Mouse (Mus musculus) midbrain, embryonic 15.5 days (tissue): Measurements from ENCODE around the gene Magi1. TPM values are rescaled to one million over a fixed set of nuclear protein-coding genes. Genes with fewer than 3 reads are reported as not detected.

Experiments used
- ATAC-seq: fragments of 200-750 bp; cut with Nextera tagmentation; replicated peaks from 2 replicates; pipeline ENCODE4 v1.8.0; 2017; ENCODE audit warnings: moderate TSS enrichment
- H3K27ac ChIP-seq: fragments of 300-500 bp; sonication (generic); 2 replicates; pipeline ENCODE4 v1.5.1; 2015; ENCODE audit warnings: mild to moderate bottlenecking, inconsistent platforms
- H3K27me3 ChIP-seq: fragments of 300-500 bp; sonication (generic); replicated peaks from 2 replicates; pipeline ENCODE4 v1.6.1; 2015; ENCODE audit warnings: inconsistent platforms
- H3K36me3 ChIP-seq: fragments of 300-500 bp; sonication (generic); replicated peaks from 2 replicates; pipeline ENCODE4 v1.6.1; 2015; ENCODE audit warnings: inconsistent platforms
- H3K4me1 ChIP-seq: fragments of 300-500 bp; sonication (generic); 2 replicates; pipeline ENCODE4 v1.6.1; 2015; ENCODE audit warnings: inconsistent platforms
- H3K4me2 ChIP-seq: fragments of 300-500 bp; sonication (generic); 2 replicates; pipeline ENCODE4 v1.6.1; 2015; ENCODE audit warnings: inconsistent platforms, mild to moderate bottlenecking, moderate library complexity
- H3K4me3 ChIP-seq: fragments of 300-500 bp; sonication (generic); 2 replicates; pipeline ENCODE4 v1.5.1; 2015; ENCODE audit warnings: mild to moderate bottlenecking, inconsistent platforms
- H3K9ac ChIP-seq: fragments of 300-500 bp; sonication (generic); 2 replicates; pipeline ENCODE4 v1.6.1; 2015; ENCODE audit warnings: mild to moderate bottlenecking, inconsistent platforms
- H3K9me3 ChIP-seq: fragments of 300-500 bp; sonication (generic); 2 replicates; pipeline ENCODE4 v1.6.1; 2016; ENCODE audit warnings: inconsistent platforms
- WGBS: fragments of 180-500 bp; shearing (Covaris S2); methylation state at CpG from one replicate; pipeline ENCODE4 v1.1.7; 2015; ENCODE audit warnings: mixed read lengths; 5-methylcytosine and 5-hydroxymethylcytosine counted together
- polyA plus RNA-seq: library from polyadenylated mRNA; unstranded; fragments of >200 nt; fragmentation: Nextera tagmentation; extraction: Ambion mirVana; gene quantifications from 2 replicates; pipeline ENCODE4 v1.2.1, GENCODE M21; 2015

Gene Magi1
- polyA plus RNA-seq, 1 experiment from 2014 or later, result 38.2 TPM

DNA sequence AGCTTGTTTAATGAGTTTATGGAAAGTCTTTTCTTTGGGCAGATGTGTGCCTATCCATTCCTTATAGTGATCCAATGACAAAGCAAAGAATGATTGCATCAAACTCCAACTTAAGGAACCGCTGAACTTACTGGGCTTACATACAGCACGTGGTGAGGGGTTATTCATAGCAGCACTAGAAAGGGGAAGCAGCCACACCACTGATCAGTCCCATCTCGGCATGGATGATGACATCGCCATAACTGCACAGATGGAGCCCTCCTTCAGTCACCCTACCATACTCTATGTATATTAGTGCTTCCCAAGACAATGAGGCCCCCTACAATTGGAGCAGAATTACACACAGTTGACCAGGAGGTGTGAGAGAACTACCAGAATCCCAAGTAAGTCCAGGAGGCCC is 238.5 kb downstream of the Magi1 start:
- ATAC-seq, result no peak
- 0 out of 2 replicates have a peak, but pooled peaks cover 5% of the 10 kb centered on the region for H3K4me1 ChIP-seq
- no peak overlapping the region for H3K4me3 ChIP-seq
- no peaks in the 10 kb centered on the region for H3K9me3 ChIP-seq
- H3K9ac ChIP-seq, result no peak overlapping the region
- no peaks in the 10 kb centered on the region for H3K27me3 ChIP-seq
- no peaks in the 10 kb centered on the region for H3K36me3 ChIP-seq
- H3K4me2 ChIP-seq, result no peak overlapping the region
- no peak overlapping the region for H3K27ac ChIP-seq
- 94% methylated on average over 4 of the region's 4 CpGs for WGBS

DNA sequence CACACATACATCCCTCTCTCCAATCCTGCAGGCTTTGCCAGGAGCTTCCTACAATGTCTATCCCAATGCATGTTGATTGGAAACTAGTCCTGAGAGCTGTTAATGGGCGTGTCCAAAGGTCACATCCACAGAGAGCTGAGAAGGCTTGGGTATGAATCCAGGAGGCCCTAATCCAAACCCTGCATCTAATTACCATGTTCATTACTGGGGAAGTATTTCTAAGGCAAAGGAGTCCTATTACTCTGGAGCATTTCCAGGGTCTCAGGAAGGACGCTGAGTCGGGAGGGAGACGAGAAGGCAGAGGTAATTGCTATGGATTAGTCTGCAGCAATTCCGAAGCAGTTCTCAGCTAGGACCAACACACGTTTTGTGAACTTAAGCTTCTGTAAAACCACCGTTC is 240.3 kb downstream of the Magi1 start:
- Histone ChIP-seq H3K4me1 (0 out of 2 replicates have a peak, but pooled peaks cover 5% of the 10 kb centered on the region), H3K9ac (no peak overlapping the region), H3K9me3 (no peaks in the 10 kb centered on the region), H3K4me2 (no peak overlapping the region), H3K27ac (no peak overlapping the region), H3K4me3 (no peak overlapping the region), H3K36me3 (no peaks in the 10 kb centered on the region), H3K27me3 (no peaks in the 10 kb centered on the region)
- ATAC-seq, result no peak
- 45% methylated on average over 7 of the region's 7 CpGs for WGBS

DNA sequence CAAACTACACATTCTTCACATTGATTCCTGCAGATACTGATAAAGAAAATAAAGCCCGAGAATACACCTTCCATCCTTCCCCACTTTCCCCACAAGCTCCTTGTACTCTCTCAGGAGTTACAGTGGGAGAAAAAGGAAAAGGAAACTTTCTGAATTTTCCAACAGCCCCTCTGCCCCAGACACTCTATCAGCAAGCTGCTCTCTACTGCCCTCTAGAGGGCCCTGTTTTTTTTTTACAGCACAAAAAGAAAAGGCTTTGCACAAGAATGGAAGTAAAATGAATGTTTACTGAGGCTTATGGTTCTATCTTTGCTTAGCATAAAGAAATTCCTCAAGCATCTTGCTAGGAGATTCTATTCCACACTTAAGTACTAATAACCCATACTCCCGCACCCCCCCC is 243.6 kb downstream of the Magi1 start:
- no peak overlapping the region for H3K9ac ChIP-seq
- H3K27ac ChIP-seq, result no peak overlapping the region
- H3K4me2 ChIP-seq, result no peak overlapping the region
- H3K9me3 ChIP-seq, result no peaks in the 10 kb centered on the region
- WGBS, result 68% methylated on average over 2 of the region's 2 CpGs
- no peak overlapping the region for H3K4me3 ChIP-seq
- no peaks in the 10 kb centered on the region for H3K27me3 ChIP-seq
- 0 out of 2 replicates have a peak, but pooled peaks cover 5% of the 10 kb centered on the region for H3K4me1 ChIP-seq
- ATAC-seq, result no peak
- H3K36me3 ChIP-seq, result no peaks in the 10 kb centered on the region

DNA sequence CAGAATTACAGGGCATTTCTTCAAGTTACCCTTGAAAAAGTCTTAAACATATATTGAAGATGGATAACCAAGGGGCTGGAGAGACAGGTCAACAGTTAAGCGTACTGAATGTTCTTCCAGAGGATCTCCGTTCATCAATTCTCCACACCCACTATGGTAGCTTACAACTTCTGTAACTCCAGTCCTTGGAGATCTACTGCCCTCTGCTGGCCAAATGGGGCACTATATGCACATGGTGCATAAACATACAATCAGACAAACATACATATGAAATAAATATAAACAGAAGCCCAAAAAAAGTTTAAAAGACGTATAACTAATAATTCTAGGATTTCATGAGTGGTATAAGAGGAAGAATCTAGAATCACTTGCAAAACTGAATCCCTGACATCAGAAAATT is 244.8 kb downstream of the Magi1 start:
- no peaks in the 10 kb centered on the region for H3K27me3 ChIP-seq
- WGBS, result 99% methylated on average over 3 of the region's 3 CpGs
- no peak overlapping the region for H3K9ac ChIP-seq
- no peak overlapping the region for H3K4me3 ChIP-seq
- H3K4me2 ChIP-seq, result no peak overlapping the region
- no peaks in the 10 kb centered on the region for H3K9me3 ChIP-seq
- H3K36me3 ChIP-seq, result no peaks in the 10 kb centered on the region
- H3K27ac ChIP-seq, result no peak overlapping the region
- no peak for ATAC-seq
- 0 out of 2 replicates have a peak, but pooled peaks cover 5% of the 10 kb centered on the region for H3K4me1 ChIP-seq

DNA sequence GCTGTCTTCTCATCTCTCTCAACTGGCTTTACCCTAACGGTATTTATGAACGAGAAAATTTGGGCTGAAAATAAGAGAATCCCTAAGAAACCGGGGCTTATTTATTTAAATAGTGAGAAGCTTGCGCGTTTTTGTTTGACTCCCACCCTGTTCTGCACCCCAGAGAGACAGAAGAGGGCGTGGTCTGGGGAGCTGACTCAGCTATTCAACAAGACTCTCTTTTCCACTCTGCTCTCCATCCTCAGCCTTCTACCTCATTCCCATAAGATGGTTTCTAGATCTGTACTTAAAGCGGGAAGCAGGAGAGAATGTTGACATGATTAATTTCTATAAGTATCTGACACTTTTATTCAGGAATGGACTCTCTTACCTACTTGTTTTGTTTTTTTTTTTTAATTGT is 247.2 kb downstream of the Magi1 start:
- Histone ChIP-seq H3K36me3 (no peaks in the 10 kb centered on the region), H3K4me3 (no peak overlapping the region), H3K27me3 (no peaks in the 10 kb centered on the region), H3K4me1 (no peaks in the 10 kb centered on the region), H3K9ac (no peak overlapping the region), H3K27ac (no peak overlapping the region), H3K9me3 (no peaks in the 10 kb centered on the region), H3K4me2 (no peak overlapping the region)
- no peak for ATAC-seq
- 72% methylated on average over 7 of the region's 7 CpGs for WGBS

DNA sequence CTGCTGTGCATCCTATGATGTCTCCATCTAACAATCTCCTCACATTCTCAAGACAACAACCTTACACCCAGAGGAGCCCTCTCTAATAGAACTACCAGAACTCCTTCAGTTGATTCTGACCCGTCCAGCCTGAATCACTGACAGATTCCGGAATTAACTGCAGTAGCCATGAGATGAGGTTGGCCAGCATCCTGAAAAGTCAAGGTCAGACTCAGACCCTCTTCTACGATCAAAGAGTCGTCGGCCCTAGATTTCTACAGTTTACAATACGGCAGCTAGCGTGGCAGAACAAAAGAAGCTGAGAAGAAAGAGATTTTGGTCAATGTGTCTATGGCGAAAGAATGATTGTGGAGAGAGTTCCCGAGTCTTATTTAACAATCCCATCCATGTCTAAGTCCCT is 257.4 kb downstream of the Magi1 start:
- H3K27ac ChIP-seq, result no peak overlapping the region
- H3K27me3 ChIP-seq, result no peaks in the 10 kb centered on the region
- no peaks in the 10 kb centered on the region for H3K36me3 ChIP-seq
- ATAC-seq, result no peak
- H3K4me2 ChIP-seq, result no peak overlapping the region
- H3K9me3 ChIP-seq, result no peaks in the 10 kb centered on the region
- peaks cover 14% of the 10 kb centered on the region for H3K4me1 ChIP-seq
- 78% methylated on average over 9 of the region's 9 CpGs for WGBS
- no peak overlapping the region for H3K4me3 ChIP-seq
- H3K9ac ChIP-seq, result no peak overlapping the region

DNA sequence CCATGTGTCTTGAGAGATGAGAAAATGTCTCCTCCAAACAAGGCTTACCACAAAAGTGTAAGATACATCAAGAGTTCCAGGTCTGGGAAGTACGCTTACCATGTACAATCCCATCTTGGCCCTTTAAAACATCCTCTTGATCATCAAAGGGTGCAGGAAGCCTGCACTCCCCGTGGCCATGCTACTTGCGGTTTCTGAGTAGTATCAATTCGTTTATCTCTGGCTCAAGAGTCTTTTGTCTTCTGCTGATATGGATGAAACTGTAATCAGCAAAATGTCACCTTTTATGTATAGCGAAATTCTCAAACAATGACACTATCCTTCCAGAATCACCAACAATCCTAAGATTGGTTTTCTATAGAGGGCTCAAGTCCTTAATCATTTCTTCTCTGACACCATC is 261.3 kb downstream of the Magi1 start:
- Histone ChIP-seq H3K9me3 (no peaks in the 10 kb centered on the region), H3K27ac (no peak overlapping the region), H3K9ac (no peak overlapping the region), H3K4me2 (no peak overlapping the region), H3K27me3 (no peaks in the 10 kb centered on the region), H3K36me3 (no peaks in the 10 kb centered on the region), H3K4me3 (no peak overlapping the region), H3K4me1 (peaks cover 23% of the 10 kb centered on the region)
- ATAC-seq, result no peak
- 90% methylated on average over 5 of the region's 5 CpGs for WGBS

DNA sequence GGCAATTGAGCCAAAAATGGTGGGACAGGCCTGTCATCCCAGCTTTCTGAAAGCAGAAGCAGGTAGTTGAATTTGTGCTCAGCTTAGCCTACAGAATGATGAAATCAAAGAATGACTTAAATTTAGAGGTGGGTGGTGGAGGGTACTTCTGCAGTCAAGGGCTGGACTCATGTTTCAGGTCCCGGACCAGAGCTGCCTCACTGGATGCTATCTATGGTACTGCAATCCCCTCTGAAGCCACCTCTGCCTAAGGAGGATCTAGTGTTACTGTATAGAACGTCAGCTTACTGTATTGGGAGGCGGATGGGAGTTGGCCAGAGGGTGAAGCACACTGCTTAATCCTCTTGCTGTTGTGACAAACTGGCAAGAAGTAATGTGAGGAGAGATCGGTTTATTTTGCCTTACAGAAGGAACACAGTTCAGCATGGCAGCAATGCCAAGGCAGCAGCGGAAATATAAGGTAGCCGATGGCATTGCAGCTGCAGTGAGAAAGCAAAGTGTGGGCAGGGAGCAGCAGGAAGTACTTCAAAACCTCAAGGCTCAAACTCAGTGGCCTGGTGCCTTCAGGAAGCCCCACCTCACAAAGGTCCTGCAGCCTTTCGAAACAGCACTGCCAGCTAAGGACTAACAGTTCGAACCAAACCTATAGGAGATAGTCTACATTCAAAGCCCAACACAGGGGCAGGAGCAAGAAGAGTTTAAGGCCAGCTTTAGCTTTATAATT is 262.3 kb downstream of the Magi1 start:
- Histone ChIP-seq H3K27ac (no peak overlapping the region), H3K36me3 (no peaks in the 10 kb centered on the region), H3K4me3 (no peak overlapping the region), H3K4me1 (peaks cover 23% of the 10 kb centered on the region), H3K27me3 (no peaks in the 10 kb centered on the region), H3K9me3 (no peaks in the 10 kb centered on the region), H3K4me2 (no peak overlapping the region), H3K9ac (no peak overlapping the region)
- WGBS, result 87% methylated on average over 8 of the region's 8 CpGs
- ATAC-seq, result no peak

DNA sequence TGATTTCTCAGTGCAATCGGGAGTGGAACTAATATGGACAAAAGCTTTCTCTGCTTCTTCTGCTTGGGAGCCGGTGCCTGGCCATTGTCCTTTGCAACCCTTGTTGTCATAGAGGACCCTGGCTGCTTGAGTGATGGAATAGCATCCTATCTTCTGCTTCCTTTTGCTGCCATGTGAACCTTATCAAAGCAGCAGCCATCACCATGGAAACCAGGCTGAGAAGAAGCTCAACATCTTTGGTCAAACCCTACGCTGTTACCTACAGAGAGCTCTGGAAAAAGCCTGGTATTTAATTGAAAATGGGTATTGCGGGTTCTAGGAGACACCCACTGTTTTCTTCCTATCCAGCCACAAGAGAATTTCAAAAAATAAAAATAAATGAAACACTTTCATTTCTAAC is 263.2 kb downstream of the Magi1 start:
- Histone ChIP-seq H3K9ac (no peak overlapping the region), H3K4me3 (no peak overlapping the region), H3K27ac (no peak overlapping the region), H3K36me3 (no peaks in the 10 kb centered on the region), H3K4me2 (no peak overlapping the region), H3K27me3 (no peaks in the 10 kb centered on the region), H3K4me1 (peaks cover 22% of the 10 kb centered on the region), H3K9me3 (no peaks in the 10 kb centered on the region)
- ATAC-seq, result no peak
- 28% methylated on average over 4 of the region's 4 CpGs for WGBS

DNA sequence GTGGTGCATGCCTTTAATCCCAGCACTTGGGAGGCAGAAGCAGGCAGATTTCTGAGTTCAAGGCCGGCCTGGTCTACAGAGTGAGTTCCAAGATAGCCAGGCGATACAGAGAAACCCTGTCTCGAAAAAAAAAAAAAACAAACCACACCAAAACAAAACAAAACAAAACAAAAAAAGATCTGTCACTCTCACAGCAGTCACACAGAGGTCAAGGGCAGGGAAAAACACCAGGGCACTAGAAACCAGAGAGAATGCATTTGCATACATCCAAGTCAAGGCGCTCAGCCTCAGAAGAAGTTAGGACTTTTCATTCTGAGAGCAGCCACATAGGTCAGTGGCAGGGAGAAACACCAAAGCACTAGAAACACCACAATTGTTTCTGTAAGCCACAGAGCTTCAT is 263.8 kb downstream of the Magi1 start:
- 86% methylated on average over 4 of the region's 4 CpGs for WGBS

DNA sequence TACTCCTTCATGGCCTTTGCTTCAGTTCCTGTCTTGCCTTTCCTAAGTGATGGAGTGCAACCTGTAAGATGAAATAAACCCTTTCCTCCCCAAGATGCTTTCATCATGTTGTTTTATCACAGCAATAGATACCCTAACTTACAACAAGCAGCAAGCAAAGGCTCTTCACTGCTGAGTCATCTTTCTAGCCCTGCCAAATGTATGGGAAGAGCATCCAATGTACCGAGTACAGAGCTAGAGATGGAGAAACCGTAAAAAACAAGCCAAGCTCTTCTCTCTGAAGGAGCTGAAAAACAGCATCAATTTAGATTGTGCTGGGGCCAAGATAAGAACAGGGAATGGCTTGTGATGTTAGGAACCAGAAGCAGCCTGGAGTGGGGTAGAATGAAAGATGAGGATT is 270.0 kb downstream of the Magi1 start:
- Histone ChIP-seq H3K4me1 (peaks cover 8% of the 10 kb centered on the region; the same call in 1 of the 2 replicates), H3K36me3 (no peaks in the 10 kb centered on the region), H3K4me3 (no peak overlapping the region), H3K4me2 (no peak overlapping the region), H3K9me3 (no peaks in the 10 kb centered on the region), H3K9ac (no peak overlapping the region), H3K27me3 (no peaks in the 10 kb centered on the region), H3K27ac (no peak overlapping the region)
- 87% methylated on average over 2 of the region's 2 CpGs for WGBS
- ATAC-seq, result no peak

More for the DNA sequence above, 263.8 kb downstream of the Magi1 start:
- ATAC-seq, result no peak
- Histone ChIP-seq H3K4me3 (no peak overlapping the region), H3K27ac (no peak overlapping the region), H3K9ac (no peak overlapping the region), H3K4me1 (peaks cover 16% of the 10 kb centered on the region), H3K4me2 (no peak overlapping the region), H3K9me3 (no peaks in the 10 kb centered on the region), H3K27me3 (no peaks in the 10 kb centered on the region), H3K36me3 (no peaks in the 10 kb centered on the region)

DNA sequence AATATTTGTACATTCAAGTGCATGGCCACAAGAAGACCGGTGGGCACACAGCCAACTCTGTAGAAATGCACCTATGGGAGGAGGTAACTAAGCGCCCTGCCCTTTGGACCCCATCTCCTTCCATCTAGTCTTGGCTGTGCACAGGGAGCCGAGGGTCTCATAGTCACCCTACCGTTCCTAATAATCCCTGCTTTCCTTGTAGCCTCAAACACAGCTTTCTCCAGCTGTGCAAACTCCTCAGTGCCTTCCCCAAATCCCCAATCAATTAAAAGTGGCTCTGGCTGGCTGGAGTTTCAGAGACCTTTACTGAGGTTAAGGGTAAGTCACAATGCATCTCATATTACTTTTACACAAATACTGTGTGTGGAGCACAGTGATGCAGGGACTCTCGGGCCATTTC is 271.8 kb downstream of the Magi1 start:
- ATAC-seq, result no peak
- H3K36me3 ChIP-seq, result no peaks in the 10 kb centered on the region
- no peaks in the 10 kb centered on the region for H3K9me3 ChIP-seq
- no peak overlapping the region for H3K4me3 ChIP-seq
- WGBS, result 30% methylated on average over 5 of the region's 5 CpGs
- no peaks in the 10 kb centered on the region for H3K27me3 ChIP-seq
- H3K4me1 ChIP-seq, result peaks cover 11% of the 10 kb centered on the region; the same call in 1 of the 2 replicates
- no peak overlapping the region for H3K27ac ChIP-seq
- H3K4me2 ChIP-seq, result no peak overlapping the region
- H3K9ac ChIP-seq, result no peak overlapping the region

DNA sequence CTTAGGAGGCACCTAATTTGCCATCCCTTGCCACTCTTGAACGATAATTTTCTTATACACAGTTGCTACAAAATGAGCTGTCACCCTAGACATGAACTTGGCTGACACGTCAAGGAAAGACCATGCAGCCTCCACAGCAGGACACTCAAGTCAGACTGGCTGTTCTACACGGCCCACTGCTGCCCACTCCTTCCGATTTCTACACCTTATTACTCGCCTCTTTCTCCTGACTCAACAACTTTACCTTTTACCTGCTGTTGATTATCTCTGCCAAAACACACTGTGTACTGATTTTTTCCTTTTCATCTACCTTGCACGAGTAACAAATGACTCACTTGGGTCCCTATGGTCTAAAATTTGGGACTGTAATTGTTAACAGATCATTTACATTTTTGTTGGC is 272.2 kb downstream of the Magi1 start:
- WGBS, result 58% methylated on average over 6 of the region's 6 CpGs

More for the DNA sequence above, 272.2 kb downstream of the Magi1 start:
- Histone ChIP-seq H3K4me1 (peaks cover 11% of the 10 kb centered on the region; the same call in 1 of the 2 replicates), H3K4me2 (no peak overlapping the region), H3K4me3 (no peak overlapping the region), H3K9ac (no peak overlapping the region), H3K36me3 (no peaks in the 10 kb centered on the region), H3K27me3 (no peaks in the 10 kb centered on the region), H3K9me3 (no peaks in the 10 kb centered on the region), H3K27ac (no peak overlapping the region)
- no peak for ATAC-seq
